Mouse (Mus musculus) thymus, adult 2 months (tissue): ENCODE data around the gene Hdgfl3. TPM values are rescaled to one million over a fixed set of nuclear protein-coding genes. Genes with fewer than 3 reads are reported as not detected.
A peak's percentile ranks its signal among the peaks of the same experiment; 100 is the strongest.

Experiments used
- DNase-seq: peaks from one replicate; pipeline ENCODE4 v3.0.0; 2021
- H3K27ac ChIP-seq: fragments of 200-500 bp; 2 replicates; pipeline ENCODE4 v1.5.1; 2012; ENCODE audit warnings: low read length, control low read depth; ENCODE audit not compliant: control insufficient read depth, insufficient read depth
- H3K27me3 ChIP-seq: fragments of 200-500 bp; 2 replicates; pipeline ENCODE4 v1.6.1; 2012; ENCODE audit warnings: mild to moderate bottlenecking, low read length, moderate library complexity, mixed read lengths; ENCODE audit not compliant: control insufficient read depth, insufficient read depth
- H3K36me3 ChIP-seq: fragments of 200-500 bp; 2 replicates; pipeline ENCODE4 v1.6.1; 2012; ENCODE audit warnings: mild to moderate bottlenecking, low read length, moderate library complexity; ENCODE audit not compliant: control insufficient read depth, insufficient read depth
- H3K4me1 ChIP-seq: fragments of 200-500 bp; replicated peaks from 2 replicates; pipeline ENCODE4 v1.6.1; 2012; ENCODE audit warnings: low read length; ENCODE audit not compliant: control insufficient read depth, insufficient read depth
- H3K4me3 ChIP-seq: fragments of 200-500 bp; 2 replicates; pipeline ENCODE4 v1.5.1; 2012; ENCODE audit warnings: mild to moderate bottlenecking, low read length, control low read depth, moderate library complexity; ENCODE audit not compliant: control insufficient read depth, insufficient read depth
- CTCF ChIP-seq: fragments of 200-500 bp; IDR thresholded peaks from 2 replicates; pipeline ENCODE4 v1.5.1; 2012; ENCODE audit warnings: mild to moderate bottlenecking, control low read depth, low read length, moderate library complexity, borderline replicate concordance; ENCODE audit not compliant: control insufficient read depth, poor library complexity, insufficient read depth; ENCODE audit errors: extremely low read depth
- POLR2A ChIP-seq: fragments of 200-500 bp; IDR thresholded peaks from 2 replicates; pipeline ENCODE4 v1.6.1; 2012; ENCODE audit warnings: mild to moderate bottlenecking, low read length, control low read depth, moderate library complexity; ENCODE audit not compliant: control insufficient read depth, poor library complexity, insufficient read depth; ENCODE audit errors: extremely low read depth
- WGBS: fragments of 180-500 bp; shearing (Covaris S2); methylation state at CpG from one replicate; pipeline ENCODE4 v1.1.7; 2018; 5-methylcytosine and 5-hydroxymethylcytosine counted together
- polyA plus RNA-seq: library from polyadenylated mRNA; depleted of rRNA; stranded (reverse); fragments of >200 nt; gene quantifications from 2 replicates; pipeline ENCODE4 v1.2.3, GENCODE M21; 2012

Gene Hdgfl3
- polyA plus RNA-seq, 1 experiment, result 5.1 TPM

- Histone ChIP-seq H3K4me3 (no peak overlapping the region), H3K27me3 (no peaks in the 10 kb centered on the region), H3K4me1 (no peaks in the 10 kb centered on the region), H3K27ac (no peak overlapping the region), H3K36me3 (no peaks in the 10 kb centered on the region)
- DNase-seq, result no peak
- no peak for TF ChIP-seq POLR2A
- no peak for TF ChIP-seq CTCF
- 96% methylated on average over 2 of the region's 2 CpGs for WGBS
These were observed 29.3 kb downstream of the Hdgfl3 start for GRCm38 (mm10) chr7:81904926-81905325.

- 92% methylated on average over 4 of the region's 4 CpGs for WGBS
- DNase-seq, result no peak
- no peaks in the 10 kb centered on the region for H3K4me1 ChIP-seq
- no peak overlapping the region for H3K27ac ChIP-seq
- no peak overlapping the region for H3K4me3 ChIP-seq
- no peaks in the 10 kb centered on the region for H3K27me3 ChIP-seq
- H3K36me3 ChIP-seq, result no peaks in the 10 kb centered on the region
- no peak for TF ChIP-seq POLR2A
- TF ChIP-seq CTCF, result no peak
These were observed 30.2 kb downstream of the Hdgfl3 start for GRCm38 (mm10) chr7:81904094-81904493.

GRCm38 (mm10) chr7:81899361-81899760, 34.9 kb downstream of the Hdgfl3 start:
- Histone ChIP-seq H3K4me3 (no peak overlapping the region), H3K27me3 (no peaks in the 10 kb centered on the region), H3K36me3 (no peaks in the 10 kb centered on the region), H3K4me1 (no peaks in the 10 kb centered on the region), H3K27ac (no peak overlapping the region)
- no peak for DNase-seq
- WGBS, result 83% methylated on average over 11 of the region's 11 CpGs
- no peak for TF ChIP-seq CTCF
- TF ChIP-seq POLR2A, result no peak

GRCm38 (mm10) chr7:81885128-81885527, 49.1 kb downstream of the Hdgfl3 start:
- TF ChIP-seq CTCF, result no peak
- TF ChIP-seq POLR2A, result no peak
- Histone ChIP-seq H3K27me3 (no peaks in the 10 kb centered on the region), H3K4me3 (no peak overlapping the region), H3K36me3 (peaks cover 15% of the 10 kb centered on the region), H3K4me1 (peaks cover 7% of the 10 kb centered on the region), H3K27ac (no peak overlapping the region)
- DNase-seq, result no peak
- WGBS, result 98% methylated on average over 4 of the region's 4 CpGs

- 80% methylated on average over 3 of the region's 3 CpGs for WGBS
- no peak for TF ChIP-seq POLR2A
- TF ChIP-seq CTCF, result no peak
- peaks cover 19% of the 10 kb centered on the region for H3K4me1 ChIP-seq
- no peak overlapping the region for H3K4me3 ChIP-seq
- peak overlapping the region; percentile 70; the same call in 1 of the 2 replicates for H3K27ac ChIP-seq
- no peaks in the 10 kb centered on the region for H3K27me3 ChIP-seq
- peaks cover 19% of the 10 kb centered on the region for H3K36me3 ChIP-seq
- no peak for DNase-seq
These were observed 52.7 kb downstream of the Hdgfl3 start for GRCm38 (mm10) chr7:81881600-81881999.

- H3K4me1 ChIP-seq, result peaks cover 21% of the 10 kb centered on the region
- H3K4me3 ChIP-seq, result no peak overlapping the region
- no peaks in the 10 kb centered on the region for H3K27me3 ChIP-seq
- TF ChIP-seq POLR2A, result no peak
- TF ChIP-seq CTCF, result no peak
- peaks cover 19% of the 10 kb centered on the region for H3K36me3 ChIP-seq
- 7% methylated on average over 4 of the region's 4 CpGs for WGBS
- peak overlapping the region; percentile 49; the same call in 1 of the 2 replicates for H3K27ac ChIP-seq
- DNase-seq, result peak; percentile 75
These were observed 53.5 kb downstream of the Hdgfl3 start for GRCm38 (mm10) chr7:81880797-81881196.

GRCm38 (mm10) chr7:81880286-81880685, 54.0 kb downstream of the Hdgfl3 start:
- WGBS, result 40% methylated on average over 5 of the region's 5 CpGs
- Histone ChIP-seq H3K27ac (peak overlapping the region; percentile 64), H3K27me3 (no peaks in the 10 kb centered on the region), H3K4me3 (no peak overlapping the region), H3K36me3 (peaks cover 16% of the 10 kb centered on the region), H3K4me1 (peaks cover 21% of the 10 kb centered on the region)
- TF ChIP-seq POLR2A, result no peak
- TF ChIP-seq CTCF, result no peak
- no peak for DNase-seq

GRCm38 (mm10) chr7:81875372-81875771, 58.9 kb downstream of the Hdgfl3 start:
- 92% methylated on average over 9 of the region's 9 CpGs for WGBS
- H3K27me3 ChIP-seq, result no peaks in the 10 kb centered on the region
- DNase-seq, result no peak
- no peak overlapping the region for H3K27ac ChIP-seq
- no peak for TF ChIP-seq POLR2A
- no peak for TF ChIP-seq CTCF
- H3K4me3 ChIP-seq, result no peak overlapping the region
- H3K4me1 ChIP-seq, result peaks cover 22% of the 10 kb centered on the region
- H3K36me3 ChIP-seq, result peaks cover 11% of the 10 kb centered on the region; the same call in 1 of the 2 replicates
